Mouse (Mus musculus) myocyte (in vitro differentiated cells): Measurements from ENCODE around the gene Wdr31.

Experiments used
- MYOD1 ChIP-seq, 3 experiments: IDR thresholded peaks; one replicate each; pipeline ENCODE4 v1.6.1; 2011; ENCODE audit warnings: control low read depth in 2 of 3, low read depth in 2 of 3, mild to moderate bottlenecking in 2 of 3, moderate library complexity in 1 of 3; ENCODE audit not compliant: insufficient read length in 2 of 3, control insufficient read depth in 1 of 3
- POLR2A ChIP-seq: IDR thresholded peaks from one replicate; pipeline ENCODE4 v1.6.1; 2011; ENCODE audit warnings: low read depth, mild to moderate bottlenecking, control low read depth, moderate library complexity; ENCODE audit not compliant: insufficient read length

DNA sequence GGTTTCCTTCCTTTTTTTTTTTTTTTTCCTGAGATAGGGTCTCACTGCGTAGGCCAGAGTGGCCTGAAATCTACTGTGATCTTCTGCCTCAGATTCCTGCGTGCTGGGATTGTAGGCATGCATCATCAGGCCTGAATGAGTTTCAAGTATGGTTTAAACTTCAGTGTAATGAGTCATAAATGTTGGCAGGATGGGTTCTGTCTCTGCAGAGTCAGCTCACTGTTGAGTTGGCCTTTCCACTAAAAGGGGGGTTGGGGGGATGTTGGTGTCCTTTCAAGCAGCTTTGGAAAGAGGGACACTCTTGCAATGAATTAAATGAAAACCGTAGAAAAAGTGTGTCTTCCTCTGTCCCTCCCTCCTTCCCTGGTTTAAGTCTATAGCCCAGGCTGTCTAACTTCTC lies 71.7 kb downstream of the Wdr31 start:
- TF ChIP-seq MYOD1 (IDR thresholded peaks at IDR 0.05; ENCODE audit: control insufficient read depth in 1 of 3, insufficient read length in 2 of 3, low read depth in 2 of 3) (no peak), POLR2A (no peak)
